Mouse (Mus musculus): Measurements from ENCODE around the gene Atp6v1g3.

The Atp6v1g3 gene

DNA sequence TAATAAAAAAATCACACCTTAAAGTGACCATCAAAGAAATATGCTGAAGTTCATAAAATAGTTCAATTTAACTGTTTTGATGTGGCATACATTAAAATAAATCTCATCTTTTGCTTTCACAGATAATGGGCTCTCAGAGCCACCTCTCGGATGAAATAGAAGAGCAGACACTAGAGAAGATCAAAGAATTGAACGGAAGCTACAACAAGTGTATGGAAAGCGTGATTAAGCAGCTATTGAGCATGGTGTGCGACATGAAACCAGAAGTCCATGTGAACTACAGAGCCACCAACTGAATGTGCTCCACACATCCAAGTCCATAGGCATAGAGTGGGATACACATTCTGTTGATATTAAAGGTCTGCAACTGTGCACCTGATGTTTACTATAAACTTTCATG, 14.1 kb downstream of the Atp6v1g3 start:
- CTCF ChIA-PET, result interaction anchor here (0.6 to 1.5 kb wide), 2 partner anchors 15 to 25 kb away, joined by 3 to 6 read pairs; no protein-coding TSS in a partner anchor

DNA sequence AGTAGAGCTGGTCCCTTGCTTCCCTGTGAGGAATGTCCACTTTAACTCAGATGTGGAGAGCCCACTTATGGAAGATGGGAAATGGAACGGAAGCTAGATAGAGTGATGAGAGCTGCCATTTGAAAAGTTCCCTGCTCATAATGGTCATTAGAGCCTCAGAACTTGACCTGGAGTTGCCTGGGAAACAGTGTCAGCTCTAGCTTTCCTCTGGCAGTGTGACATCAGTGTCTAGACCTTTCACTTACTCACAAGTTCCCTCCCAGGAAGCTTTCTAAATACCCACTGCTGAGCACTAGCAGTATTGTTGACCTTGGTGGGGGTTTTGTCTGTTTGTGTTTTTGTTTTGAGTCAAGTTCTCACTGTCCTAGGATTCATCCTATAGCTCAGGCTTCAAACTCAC, 15.2 kb downstream of the Atp6v1g3 start:
- CTCF ChIA-PET, result interaction anchor here (0.6 to 1.5 kb wide), 2 partner anchors 14 to 114 kb away, joined by 6 to 8 read pairs; no protein-coding TSS in a partner anchor

DNA sequence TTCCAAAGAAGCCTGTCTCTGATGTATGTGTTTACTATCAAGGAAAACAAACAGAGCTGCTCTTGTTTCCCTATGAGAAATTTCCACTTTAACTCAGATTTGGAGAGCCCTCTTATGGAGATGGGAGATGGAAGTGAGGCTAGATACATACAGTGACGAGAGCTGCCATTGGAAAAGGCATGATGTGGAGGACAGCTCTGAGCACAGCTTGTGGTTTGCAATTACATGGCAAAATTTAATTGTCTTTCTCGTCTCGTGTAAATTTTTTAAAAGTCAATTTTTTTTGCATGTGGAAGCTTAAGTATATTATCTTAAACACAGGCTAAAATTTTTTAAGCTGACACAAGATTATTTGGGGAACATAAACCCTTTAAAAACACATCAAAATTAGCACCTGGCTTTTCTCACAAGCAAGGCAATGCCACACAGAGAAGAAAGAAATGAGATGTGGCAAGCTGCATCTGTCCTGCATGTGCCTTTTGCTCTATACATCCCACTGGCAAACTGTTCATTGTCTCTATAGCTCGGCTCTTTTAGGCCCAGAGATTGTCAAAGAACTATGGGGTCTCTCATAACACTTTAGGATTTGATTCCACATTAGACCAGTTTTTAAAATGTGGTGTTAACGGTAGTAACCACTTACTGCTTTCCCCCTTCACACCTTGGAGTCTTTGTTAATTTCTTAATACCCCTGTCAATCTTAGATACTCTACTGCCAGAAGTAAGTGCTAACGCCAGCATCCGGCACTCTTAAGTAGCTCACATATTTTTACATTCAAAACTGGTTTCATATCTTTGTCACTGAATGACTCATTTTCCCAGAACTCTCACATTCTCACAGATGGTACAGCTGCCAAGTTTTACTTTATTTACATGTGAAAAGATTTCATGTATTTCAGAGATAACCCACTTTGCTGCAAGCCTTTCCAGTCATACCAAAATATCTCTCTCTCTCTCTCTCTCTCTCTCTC, 16.2 kb downstream of the Atp6v1g3 start:
- CTCF ChIA-PET, result interaction anchor here (1.0 kb wide), 1 partner anchor 9 kb away, joined by 25 read pairs; no protein-coding TSS in a partner anchor

DNA sequence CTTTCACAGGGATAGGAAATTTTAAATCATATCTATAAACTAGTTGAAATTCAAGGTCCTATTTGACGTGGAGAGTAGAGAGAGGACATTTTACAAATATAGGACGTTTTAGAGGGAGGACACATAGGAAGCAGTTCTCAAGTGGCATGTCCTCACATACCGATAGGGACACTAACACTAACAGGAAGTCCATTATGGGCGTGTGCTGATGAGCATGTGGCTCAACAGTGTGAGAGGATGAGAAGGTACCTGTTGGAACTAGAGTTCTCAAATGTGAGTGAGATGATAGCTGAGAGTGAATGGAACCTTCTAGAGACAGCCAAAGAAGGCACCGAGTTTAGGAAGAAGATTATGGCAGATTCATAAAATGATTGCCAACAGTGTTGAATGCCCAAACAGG, 17.9 kb downstream of the Atp6v1g3 start:
- CTCF ChIA-PET, result no interaction called here

DNA sequence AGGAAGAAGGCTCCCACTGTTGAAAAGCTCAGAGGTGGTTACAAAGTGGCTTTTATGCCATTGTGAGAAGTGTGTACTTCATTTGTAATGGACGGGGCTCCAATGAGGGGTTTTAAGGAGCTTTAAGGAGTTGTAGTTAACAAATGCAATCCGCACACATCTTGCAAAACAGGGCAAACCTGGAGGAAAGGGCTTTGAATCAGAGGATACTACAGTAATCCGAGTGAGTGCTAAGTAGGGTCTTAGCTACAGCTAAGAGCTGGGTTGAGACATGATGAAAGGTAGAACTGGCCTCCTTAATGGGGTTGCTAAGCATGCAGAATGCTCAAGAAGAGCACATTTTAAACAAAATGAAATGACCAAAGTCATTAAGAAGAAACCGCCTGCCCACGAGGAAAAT, 20.9 kb downstream of the Atp6v1g3 start:
- CTCF ChIA-PET, result interaction anchor here (1.3 kb wide), 1 partner anchor 8 kb away, joined by 3 read pairs; no protein-coding TSS in a partner anchor

DNA sequence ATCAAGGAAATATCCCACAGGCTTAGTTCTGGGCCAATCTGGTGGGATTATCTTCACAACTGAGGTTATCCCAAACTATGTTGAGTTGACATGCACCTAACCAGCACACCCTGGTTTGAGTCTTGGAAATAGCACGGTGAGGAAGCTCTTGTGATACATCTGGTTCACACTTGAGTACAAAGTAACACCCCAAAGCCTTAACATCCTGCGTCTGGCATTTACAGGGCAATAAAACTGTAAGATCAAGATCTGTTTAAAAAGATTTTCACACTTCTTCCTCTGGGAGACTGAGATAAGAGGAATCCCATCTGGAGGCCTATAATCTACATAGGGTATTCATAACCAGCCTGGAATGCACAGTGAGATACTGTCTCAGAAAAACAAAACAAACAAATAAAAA, 24.6 kb downstream of the Atp6v1g3 start:
- CTCF ChIA-PET, result interaction anchor here (0.6 kb wide), 2 partner anchors 14 to 360 kb away, joined by 3 read pairs; no protein-coding TSS in a partner anchor

DNA sequence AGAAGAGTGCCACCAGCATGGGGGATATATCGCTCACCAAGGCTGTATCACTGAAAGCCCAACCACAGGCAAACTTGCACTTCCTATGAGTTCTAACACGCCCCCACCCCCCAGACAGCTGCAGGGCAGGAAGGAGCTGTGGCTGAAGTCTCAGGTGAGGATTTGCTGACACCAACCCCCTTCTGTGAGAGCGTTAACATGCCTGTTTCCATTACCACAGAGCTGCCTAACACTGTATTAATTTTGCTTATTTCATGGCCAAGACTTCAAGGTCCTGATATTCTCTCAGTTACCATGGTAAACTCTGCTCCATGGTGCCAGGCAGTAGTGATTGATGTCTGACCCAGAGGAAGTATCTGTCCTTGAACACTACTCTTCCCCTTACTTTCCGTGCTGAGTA, 26.0 kb downstream of the Atp6v1g3 start:
- CTCF ChIA-PET, result interaction anchor here (0.5 to 1.1 kb wide), 2 partner anchors 10 to 56 kb away, joined by 9 to 25 read pairs; no protein-coding TSS in a partner anchor

DNA sequence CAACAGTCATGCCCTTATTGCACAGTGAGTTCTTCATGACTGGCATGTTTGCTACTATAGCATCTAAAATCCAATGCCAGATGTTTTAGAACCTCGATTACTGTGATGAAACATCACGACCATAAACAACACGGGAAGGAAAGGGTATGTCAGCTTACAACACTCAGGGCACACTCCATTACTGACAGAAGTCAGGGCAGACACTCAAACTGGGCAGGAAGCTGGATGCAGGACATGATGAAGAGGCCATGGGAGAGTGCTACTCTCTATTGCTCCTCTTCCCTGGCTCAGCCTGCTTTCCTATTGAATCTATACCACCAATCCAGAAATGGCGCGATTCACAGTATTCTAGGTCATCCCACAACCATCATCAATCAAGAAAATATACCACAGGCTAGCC, 28.4 kb downstream of the Atp6v1g3 start:
- CTCF ChIA-PET, result interaction anchor here (1.7 kb wide), 1 partner anchor 14 kb away, joined by 6 read pairs; no protein-coding TSS in a partner anchor

DNA sequence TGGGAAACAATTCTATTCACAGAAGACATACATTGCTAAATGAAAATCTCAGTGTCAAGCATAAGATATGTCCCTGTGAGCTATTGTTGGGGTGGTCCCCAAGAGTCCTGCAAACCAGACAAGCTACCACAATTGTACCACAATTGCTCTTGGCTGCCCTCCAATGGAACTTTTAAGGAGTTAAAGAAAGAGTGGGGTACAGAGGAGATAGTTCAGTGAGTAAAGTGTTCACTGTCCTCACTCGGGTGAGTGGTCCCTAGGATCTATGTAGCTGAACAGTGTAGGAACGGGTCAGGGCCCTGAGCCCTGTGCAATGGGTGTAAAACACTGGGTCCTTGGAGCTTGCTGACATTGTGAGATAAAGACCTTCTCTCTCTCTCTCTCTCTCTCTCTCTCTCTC, 29.2 kb downstream of the Atp6v1g3 start:
- CTCF ChIA-PET, result interaction anchor here (1.0 to 1.7 kb wide), 2 partner anchors 9 to 14 kb away, joined by 3 to 6 read pairs; no protein-coding TSS in a partner anchor

DNA sequence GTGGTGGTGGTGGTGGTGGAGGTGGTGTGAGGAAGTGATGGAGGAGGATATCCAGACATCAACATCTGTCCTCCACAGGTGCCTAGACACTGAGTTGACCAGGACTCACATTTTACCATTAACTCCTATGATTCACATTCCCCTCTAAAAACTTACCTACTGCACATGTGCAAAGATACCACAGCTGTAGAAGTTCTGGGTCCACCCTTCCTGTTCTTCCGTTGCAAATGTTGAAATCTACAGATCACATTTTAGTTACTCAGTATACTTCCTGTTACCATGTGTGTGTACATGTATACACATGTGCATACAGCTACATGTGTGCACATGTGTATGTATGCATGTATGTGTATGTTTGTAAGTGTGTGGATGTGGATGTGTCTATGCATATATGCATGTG, 29.8 kb downstream of the Atp6v1g3 start:
- CTCF ChIA-PET, result interaction anchor here (0.5 to 1.7 kb wide), 3 partner anchors 9 to 195 kb away, joined by 3 to 6 read pairs (median 3); no protein-coding TSS in a partner anchor

DNA sequence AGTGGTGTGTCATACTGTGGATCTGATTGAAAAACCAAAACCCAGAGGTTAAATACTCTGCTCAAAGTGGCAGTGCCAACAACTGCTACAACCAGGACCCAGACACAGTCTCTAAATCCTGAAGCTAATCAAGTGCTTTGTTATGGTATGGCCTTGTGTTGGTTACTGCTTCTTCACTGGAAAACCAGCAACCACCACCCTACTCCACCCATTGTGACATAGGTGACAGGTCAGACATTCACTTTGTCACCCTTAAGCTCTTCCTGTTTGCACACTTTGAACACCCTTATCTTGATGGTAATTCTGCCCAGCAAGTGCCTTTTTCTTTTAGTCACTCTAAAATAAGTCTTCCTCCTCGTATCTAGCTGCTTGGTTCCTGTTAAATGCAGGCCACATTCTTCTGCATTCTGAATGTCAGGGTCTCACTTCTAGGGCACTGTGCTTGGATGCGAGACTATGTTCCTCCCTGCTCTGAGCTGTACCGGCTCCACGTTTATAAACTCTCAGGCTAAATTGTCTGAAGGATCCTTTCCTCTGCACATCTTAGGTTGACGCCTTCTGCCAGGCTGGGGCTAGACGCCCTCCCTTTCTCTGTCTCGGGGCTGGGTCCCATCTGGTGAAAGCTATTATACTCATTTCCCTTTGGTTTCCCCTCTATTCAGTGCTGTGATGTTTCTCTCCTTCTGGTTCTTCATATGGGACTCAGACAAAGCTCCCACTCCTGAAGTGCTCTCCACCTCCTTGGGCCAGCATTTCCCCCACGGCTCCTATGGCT, 30.8 kb downstream of the Atp6v1g3 start:
- CTCF ChIA-PET, result no interaction called here

DNA sequence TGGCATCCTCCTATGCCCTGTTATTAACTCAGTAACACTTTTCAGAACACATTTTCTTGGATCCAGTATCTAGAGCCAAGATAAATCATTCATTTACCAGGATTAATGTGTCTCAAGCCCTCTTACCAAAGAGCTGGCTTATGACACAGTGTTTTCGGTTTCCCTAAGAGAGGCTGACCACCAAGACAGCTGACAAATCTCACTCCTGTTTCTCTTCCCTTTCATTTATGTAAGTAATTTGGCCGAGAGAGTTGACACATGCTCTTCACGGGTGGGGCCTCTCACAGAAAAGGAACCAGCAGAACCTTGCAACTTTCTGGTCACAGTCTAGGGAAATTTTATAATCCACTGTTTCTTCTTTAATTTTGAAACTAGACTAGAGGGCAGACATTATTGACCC, 49.1 kb downstream of the Atp6v1g3 start:
- CTCF ChIA-PET, result interaction anchor here (0.7 kb wide), 1 partner anchor 151 kb away, joined by 3 read pairs; no protein-coding TSS in a partner anchor

DNA sequence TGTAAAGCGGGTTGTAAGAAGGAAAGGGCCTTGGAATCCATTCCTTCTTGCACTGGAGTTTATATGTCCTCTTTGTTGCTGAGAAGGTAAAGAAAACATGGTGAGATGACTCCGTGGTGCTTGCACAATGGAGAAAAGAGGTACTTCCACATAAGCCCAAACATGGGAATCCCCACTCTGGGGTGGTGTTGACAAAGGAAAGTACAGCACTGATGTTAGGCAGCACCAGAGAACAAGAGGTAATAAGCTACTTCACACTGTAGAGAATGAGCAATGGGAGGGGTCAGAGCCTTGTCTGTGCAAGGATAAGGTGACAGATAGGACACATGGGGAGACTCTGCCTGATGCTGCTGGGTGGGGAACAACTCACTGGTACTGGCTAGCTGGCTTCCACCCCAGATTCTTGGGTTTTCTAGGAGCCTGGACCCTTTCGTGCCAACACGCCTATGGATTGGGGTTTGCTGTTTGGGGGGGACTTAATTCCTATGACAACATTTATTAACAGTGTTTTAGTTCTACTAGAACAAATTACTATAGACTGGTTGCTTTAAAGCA, 49.6 kb downstream of the Atp6v1g3 start:
- CTCF ChIA-PET, result interaction anchor here (0.7 kb wide), 1 partner anchor 151 kb away, joined by 3 read pairs; no protein-coding TSS in a partner anchor

DNA sequence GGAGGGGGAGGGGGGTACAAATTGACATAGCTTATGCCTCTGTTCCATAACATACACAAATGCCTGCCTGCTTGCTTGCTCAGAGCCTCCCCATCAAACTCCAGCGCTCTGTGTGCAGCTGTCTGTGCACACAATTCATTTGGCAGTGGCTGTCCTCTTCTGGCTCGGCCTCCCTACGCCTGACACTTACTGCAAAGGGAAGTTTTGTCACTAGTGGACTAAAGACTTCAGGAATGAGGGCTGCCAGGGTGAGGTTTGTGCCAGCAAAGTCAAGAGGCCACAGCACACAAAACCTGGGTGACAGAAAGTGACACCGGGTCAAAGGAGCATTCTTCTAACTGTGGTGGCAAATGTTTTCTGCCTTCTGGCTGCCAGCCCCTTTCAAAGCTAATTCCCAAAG, 52.6 kb downstream of the Atp6v1g3 start:
- CTCF ChIA-PET, result interaction anchor here (0.8 kb wide), 1 partner anchor 258 kb away, joined by 3 read pairs; no protein-coding TSS in a partner anchor

DNA sequence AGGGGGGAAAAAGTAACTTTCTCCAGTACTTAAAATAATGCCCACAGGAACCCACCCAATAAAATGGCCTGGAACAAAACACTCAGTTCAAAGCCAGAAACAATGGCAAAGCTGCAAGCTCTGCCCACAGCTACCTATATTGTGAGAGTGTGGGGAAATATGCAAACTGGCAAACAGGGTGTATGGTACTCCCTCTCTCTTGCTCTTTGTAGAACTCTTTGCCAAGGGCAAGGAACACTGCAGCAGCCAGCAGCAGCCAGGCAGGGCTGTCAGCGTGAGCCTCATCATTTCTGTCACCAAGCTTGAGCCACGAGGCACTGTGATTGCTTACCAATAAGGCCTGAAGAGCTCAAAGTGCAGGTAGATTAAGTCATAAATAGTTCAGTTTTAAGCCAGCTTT, 53.0 kb downstream of the Atp6v1g3 start:
- CTCF ChIA-PET, result interaction anchor here (0.8 kb wide), 1 partner anchor 259 kb away, joined by 3 read pairs; no protein-coding TSS in a partner anchor

DNA sequence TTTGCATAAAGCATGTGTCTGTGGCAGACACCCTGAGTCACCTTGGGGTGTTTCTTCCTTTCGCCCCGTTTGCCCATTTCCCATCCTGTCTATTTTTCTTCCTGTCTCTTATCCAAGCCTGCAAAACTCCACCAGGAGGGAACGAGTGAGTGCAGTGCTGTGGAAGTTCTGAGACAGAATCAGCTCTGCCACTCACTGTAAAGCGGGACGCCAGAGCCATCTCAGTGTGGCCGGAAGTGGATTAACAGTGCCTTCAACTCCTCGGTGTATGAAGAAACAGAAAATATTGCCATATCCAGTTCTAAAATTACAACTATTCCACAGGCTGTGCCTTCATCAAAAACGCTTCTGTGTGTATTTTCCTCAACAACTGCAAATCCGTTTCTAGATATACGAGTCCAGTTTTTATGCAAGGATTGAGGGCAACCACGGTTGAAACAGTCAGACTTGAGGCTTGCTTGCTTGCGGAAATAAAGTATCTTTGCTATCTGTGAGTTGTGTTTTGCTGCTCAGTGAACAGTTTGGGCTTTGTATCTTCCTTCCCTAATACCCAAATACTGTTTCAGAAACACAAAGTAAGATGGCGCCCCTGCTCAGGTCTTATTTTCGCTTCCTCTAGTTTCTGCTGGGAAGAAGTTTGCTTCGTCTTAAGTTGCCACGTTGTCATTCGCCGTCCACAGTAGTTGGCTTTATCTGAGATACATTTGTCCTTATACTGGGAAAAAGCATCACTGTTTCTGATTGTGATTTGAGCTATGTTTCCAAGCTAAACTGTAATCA, 54.1 kb downstream of the Atp6v1g3 start:
- CTCF ChIA-PET, result interaction anchor here (0.7 to 1.2 kb wide), 3 partner anchors 95 to 425 kb away, joined by 3 to 4 read pairs (median 3); no protein-coding TSS in a partner anchor

DNA sequence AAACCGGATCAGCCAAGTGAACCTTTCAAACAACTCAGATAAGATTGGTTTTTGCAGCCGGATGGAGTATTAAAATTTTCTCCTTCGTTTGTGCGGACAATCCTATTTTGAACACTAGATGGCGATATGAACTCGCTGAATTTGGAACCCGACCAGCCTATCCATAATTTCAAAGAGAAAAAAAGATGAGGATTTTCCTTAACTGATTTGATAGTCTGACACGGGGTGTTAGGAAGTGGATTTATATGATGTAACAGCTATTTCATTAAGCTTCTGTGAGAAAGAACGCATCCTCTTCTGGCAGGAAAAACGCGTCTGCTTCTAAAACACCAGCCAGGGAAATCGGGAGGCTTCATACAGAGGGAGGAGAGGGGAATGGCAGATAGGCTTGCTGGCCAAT, 54.8 kb downstream of the Atp6v1g3 start:
- CTCF ChIA-PET, result interaction anchor here (0.6 to 1.2 kb wide), 3 partner anchors 95 to 424 kb away, joined by 3 to 6 read pairs (median 4); no protein-coding TSS in a partner anchor

DNA sequence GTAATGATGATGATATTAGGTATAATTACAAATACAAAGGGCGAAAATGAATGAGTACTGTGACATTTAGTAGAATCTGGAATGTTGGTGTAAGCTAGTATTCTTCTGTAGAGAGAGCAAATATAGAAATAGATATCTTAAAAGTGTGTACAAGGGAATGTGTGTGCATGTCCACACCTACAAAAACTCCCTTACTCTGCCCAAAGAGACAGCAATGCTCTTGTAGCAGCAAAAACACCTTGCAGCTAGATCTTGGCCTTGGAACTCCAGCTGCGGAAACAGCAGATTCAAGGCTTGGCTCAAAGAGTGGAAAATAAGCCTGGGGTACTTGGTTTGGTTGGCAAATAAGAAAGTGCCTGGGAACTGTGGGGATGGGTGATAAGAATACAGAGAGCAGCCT, 57.0 kb downstream of the Atp6v1g3 start:
- CTCF ChIA-PET, result no interaction called here

DNA sequence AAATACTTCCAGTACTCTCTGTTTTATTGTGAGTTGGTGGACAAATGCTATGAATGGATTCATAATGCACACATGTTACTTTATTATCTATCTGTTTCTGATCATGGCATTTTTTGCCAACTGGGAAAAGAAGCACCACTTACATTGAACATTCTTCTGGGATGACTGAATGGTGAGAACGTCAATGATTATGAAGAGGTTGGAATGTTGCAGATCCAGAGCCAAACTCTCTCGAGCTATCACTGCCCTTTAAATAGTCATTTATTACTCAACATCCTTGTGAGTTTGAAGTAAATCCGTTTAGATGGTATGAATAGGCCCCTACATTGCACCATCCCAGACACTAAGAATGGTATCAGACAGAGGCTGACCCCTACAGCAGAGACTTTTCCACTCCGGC, 58.1 kb downstream of the Atp6v1g3 start:
- CTCF ChIA-PET, result no interaction called here

DNA sequence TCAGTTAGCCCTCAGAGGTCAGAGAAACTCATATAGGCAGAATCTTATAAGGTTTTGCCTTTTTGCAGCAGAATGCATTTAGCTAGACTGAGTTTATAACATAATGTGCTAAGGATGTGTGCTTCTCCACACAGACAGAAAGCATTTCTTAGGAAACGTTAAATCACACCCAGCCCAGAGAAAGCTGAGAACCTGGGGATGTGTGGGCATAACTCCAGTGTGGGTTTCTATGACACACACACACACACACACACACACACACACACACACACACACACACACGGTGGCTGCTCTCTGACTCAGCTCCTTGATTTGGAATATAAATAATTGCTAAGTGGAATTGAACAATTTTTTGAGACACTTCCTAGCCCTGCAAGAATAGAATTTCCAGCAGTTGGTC, 61.2 kb downstream of the Atp6v1g3 start:
- CTCF ChIA-PET, result interaction anchor here (0.6 kb wide), 1 partner anchor 668 kb away, joined by 4 read pairs; no protein-coding TSS in a partner anchor

All from spleen, embryonic (tissue).